Mouse (Mus musculus) layer of hippocampus, adult 6 months (tissue): ENCODE measurements around the gene Ccdc103. TPM values are rescaled to one million over a fixed set of nuclear protein-coding genes. Genes with fewer than 3 reads are reported as not detected.

Source experiments
- long read RNA-seq, 2 experiments: library from polyadenylated mRNA; unstranded; transcript quantifications; one replicate each; pipeline ENCODE4 v2.0.0; 2019 to 2020
- polyA plus RNA-seq: library from polyadenylated mRNA; unstranded; fragments of <200 nt; fragmentation: Nextera tagmentation; gene quantifications from 2 replicates; pipeline ENCODE4 v1.2.3, GENCODE M21; 2021

Ccdc103 gene
- polyA plus RNA-seq, result 5.6 and 6.7 TPM in 2 replicates
- long read RNA-seq, experiment 1, partial matches to known transcripts, result 0 of 12 reads
- long read RNA-seq, experiment 1, other reads (novel, unspliced or antisense), result 9 of 12 reads
- long read RNA-seq, experiment 2, partial matches to known transcripts, result 1 of 12 reads
- long read RNA-seq, experiment 2, other reads (novel, unspliced or antisense), result 10 of 12 reads

GRCm38 (mm10) chr11:102880585-102881313 lies at the start of gene Ccdc103, which contains the start of gene Eftud2:
Ccdc103 (plus strand) TSS chr11:102881204.
Eftud2 (minus strand) TSS chr11:102880985.

GRCm38 (mm10) chr11:102835549-102835948 lies 45.5 kb upstream of the Ccdc103 start, which contains the start of gene Higd1b:
Higd1b (plus strand) TSS chr11:102835849.

GRCm38 (mm10) chr11:102884616-102885219 lies 3.7 kb downstream of the Ccdc103 start, which contains the start of gene Fam187a:
Fam187a (plus strand) TSS chr11:102885169.

GRCm38 (mm10) chr11:102900763-102901162 lies 19.8 kb downstream of the Ccdc103 start, which contains the start of gene Gfap:
Gfap (minus strand) TSS chr11:102900912.

GRCm38 (mm10) chr11:102924557-102925350 lies 43.8 kb downstream of the Ccdc103 start, which contains the start of gene Kif18b:
Kif18b (minus strand) TSS chr11:102925124.

Other genes starting within 250 kb of the Ccdc103 start
- 0.04 and 0.06 TPM in 2 replicates for gene Meioc, start 217.5 kb upstream of the Ccdc103 start, polyA plus RNA-seq
- 36.4 and 37.0 TPM in 2 replicates for gene Ccdc43, start 183.4 kb upstream of the Ccdc103 start, polyA plus RNA-seq
- gene Adam11, start 119.8 kb upstream of the Ccdc103 start, polyA plus RNA-seq, result 28.1 and 30.5 TPM in 2 replicates
- 0.64 and 1.4 TPM in 2 replicates for gene Gjc1, start 61.5 kb upstream of the Ccdc103 start, polyA plus RNA-seq
- gene Higd1b, start 45.4 kb upstream of the Ccdc103 start, polyA plus RNA-seq, result 9.8 and 13.4 TPM in 2 replicates
- 64.9 and 69.3 TPM in 2 replicates for gene Eftud2, start 219 bp upstream of the Ccdc103 start, polyA plus RNA-seq
- 0.18 TPM in 1 of 2 replicates, not detected in the other for gene Fam187a, start 4.0 kb downstream of the Ccdc103 start, polyA plus RNA-seq
- 135 and 164 TPM in 2 replicates for gene Gfap, start 19.7 kb downstream of the Ccdc103 start, polyA plus RNA-seq
- gene Kif18b, start 43.9 kb downstream of the Ccdc103 start, polyA plus RNA-seq, result 0.04 TPM in 1 of 2 replicates, not detected in the other
- gene C1ql1, start 65.5 kb downstream of the Ccdc103 start, polyA plus RNA-seq, result 1.5 and 1.6 TPM in 2 replicates
- 331 and 373 TPM in 2 replicates for gene Nmt1, start 147.0 kb downstream of the Ccdc103 start, polyA plus RNA-seq
- 30.5 and 36.4 TPM in 2 replicates for gene Dcakd, start 147.1 kb downstream of the Ccdc103 start, polyA plus RNA-seq
- 2.1 and 3.0 TPM in 2 replicates for gene Plcd3, start 220.5 kb downstream of the Ccdc103 start, polyA plus RNA-seq
- gene Acbd4, start 220.5 kb downstream of the Ccdc103 start, polyA plus RNA-seq, result 42.3 and 42.4 TPM in 2 replicates
- 8.4 and 9.1 TPM in 2 replicates for gene Hexim1, start 235.0 kb downstream of the Ccdc103 start, polyA plus RNA-seq